Mouse (Mus musculus): ENCODE measurements around the gene Gdf15. TPM values are rescaled to one million over a fixed set of nuclear protein-coding genes. Genes with fewer than 3 reads are reported as not detected.
A peak's percentile ranks its signal among the peaks of the same experiment; 100 is the strongest.

The Gdf15 gene
- total and polyA plus RNA-seq, 3 experiments: 0.15 to 0.63 TPM; not detected in 1

GRCm38 (mm10) chr8:70609368-70609848, 22.8 kb downstream of the Gdf15 start (continued):
- peak; percentile 10; the same call in 1 of the 2 replicates for TF ChIP-seq SIN3A (IDR thresholded peaks at IDR 0.05; ENCODE audit: low read length)

- Histone ChIP-seq H3K9me3 (replicated peaks; ENCODE audit: insufficient read depth, low read length) (no peaks in the 10 kb centered on the region), H3K27me3 (ENCODE audit: control insufficient read depth in 1 of 2, insufficient read depth in 2 of 2, low read length in 2 of 2) (no peaks in the 10 kb centered on the region), H3K36me3 (ENCODE audit: control insufficient read depth in 1 of 2, insufficient read depth in 2 of 2, low read length in 2 of 2) (no peaks in the 10 kb centered on the region; a peak in 1 of 4 replicates), H3K79me2 (ENCODE audit: control insufficient read depth, insufficient read depth, low read length, poor library complexity) (peaks cover 29% of the 10 kb centered on the region), H3K27ac (ENCODE audit: control insufficient read depth, low read depth, low read length) (peak within 1 kb of the TSS; percentile 87), H3K4me3 (ENCODE audit: control insufficient read depth in 1 of 2, insufficient read depth in 1 of 2, low read depth in 2 of 2, low read length in 2 of 2) (peak within 1 kb of the TSS; percentile 88 to 92), H3K4me1 (ENCODE audit: control insufficient read depth in 1 of 2, insufficient read depth in 2 of 2, low read length in 2 of 2) (peaks cover 0 to 8% of the 10 kb centered on the region in 2 experiments; a peak in 3 of 4 replicates), H3K9ac (ENCODE audit: control insufficient read depth, low read depth, low read length, poor library complexity, severe bottlenecking) (peak within 1 kb of the TSS; percentile 96)
- no peak for DNase-seq (ENCODE audit: low read depth, low spot score)
- TF ChIP-seq E2F4 (IDR thresholded peaks at IDR 0.05; ENCODE audit: borderline replicate concordance, low read depth, low read length) (no peak), MAX (IDR thresholded peaks at IDR 0.05; ENCODE audit: low read length) (peak; percentile 96), TAL1 (IDR thresholded peaks at IDR 0.05; ENCODE audit: low read length) (no peak), POLR2AphosphoS2 (IDR thresholded peaks at IDR 0.05; ENCODE audit: low read length) (no peak), ZMIZ1 (IDR thresholded peaks at IDR 0.05; ENCODE audit: low read depth, low read length) (0 out of 2 replicates have a peak, but pooled peaks have one; percentile 5), MEF2A (IDR thresholded peaks at IDR 0.05; ENCODE audit: extremely low read depth, insufficient replicate concordance, low read depth, low read length, poor library complexity, severe bottlenecking) (no peak), USF2 (IDR thresholded peaks at IDR 0.05; ENCODE audit: borderline replicate concordance in 1 of 2, insufficient read depth in 1 of 2, low read depth in 1 of 2, low read length in 2 of 2) (no peak), NELFE (IDR thresholded peaks at IDR 0.05; ENCODE audit: low read depth, low read length) (no peak), USF1 (IDR thresholded peaks at IDR 0.05; ENCODE audit: low read depth, low read length) (no peak), RAD21 (IDR thresholded peaks at IDR 0.05; ENCODE audit: low read depth, low read length) (no peak), RCOR1 (IDR thresholded peaks at IDR 0.05; ENCODE audit: low read depth, low read length) (no peak), EP300 (IDR thresholded peaks at IDR 0.05; ENCODE audit: low read depth in 1 of 2, low read length in 2 of 2) (no peak), KAT2A (conservative IDR thresholded peaks at IDR 0.05; ENCODE audit: low read depth, low read length) (no peak), POLR2A (IDR thresholded peaks at IDR 0.05; ENCODE audit: control insufficient read depth in 1 of 2, insufficient read depth in 1 of 2, low read depth in 1 of 2, low read length in 2 of 2, poor library complexity in 1 of 2) (no peak; a peak in 1 of 4 replicates), UBTF (IDR thresholded peaks at IDR 0.05; ENCODE audit: borderline replicate concordance, insufficient read depth, low read depth, low read length) (no peak), CHD2 (IDR thresholded peaks at IDR 0.05; ENCODE audit: low read length) (no peak), HCFC1 (IDR thresholded peaks at IDR 0.05; ENCODE audit: low read depth, low read length) (0 out of 2 replicates have a peak, but pooled peaks have one; percentile 10), GATA1 (IDR thresholded peaks at IDR 0.05; ENCODE audit: low read depth, low read length) (no peak), SIN3A (IDR thresholded peaks at IDR 0.05; ENCODE audit: low read length) (0 out of 2 replicates have a peak, but pooled peaks have one; percentile 13), BHLHE40 (IDR thresholded peaks at IDR 0.05; ENCODE audit: borderline replicate concordance, low read depth, low read length) (no peak; the same call in 1 of the 2 replicates), CHD1 (IDR thresholded peaks at IDR 0.05; ENCODE audit: low read depth, low read length) (no peak), JUND (IDR thresholded peaks at IDR 0.05; ENCODE audit: low read depth, low read length) (no peak), MAZ (IDR thresholded peaks at IDR 0.05; ENCODE audit: low read depth, low read length) (no peak), GABPA (IDR thresholded peaks at IDR 0.05; ENCODE audit: low read depth, low read length) (no peak), ZKSCAN1 (IDR thresholded peaks at IDR 0.05; ENCODE audit: low read depth, low read length) (no peak), NRF1 (IDR thresholded peaks at IDR 0.05; ENCODE audit: insufficient read depth, low read depth, low read length, poor library complexity, severe bottlenecking) (0 out of 2 replicates have a peak, but pooled peaks have one; percentile 25), TCF12 (IDR thresholded peaks at IDR 0.05; ENCODE audit: low read depth, low read length) (no peak), MXI1 (IDR thresholded peaks at IDR 0.05; ENCODE audit: low read depth, low read length) (0 out of 2 replicates have a peak, but pooled peaks have one; percentile 5), MYC (IDR thresholded peaks at IDR 0.05; ENCODE audit: low read depth, low read length) (peak; percentile 86; the same call in 1 of the 2 replicates), POLR2AphosphoS5 (IDR thresholded peaks at IDR 0.05; ENCODE audit: borderline replicate concordance, low read depth, low read length) (no peak), MYB (IDR thresholded peaks at IDR 0.05; ENCODE audit: low read depth, low read length) (no peak), TBP (IDR thresholded peaks at IDR 0.05; ENCODE audit: low read depth, low read length) (no peak), SMC3 (IDR thresholded peaks at IDR 0.05; ENCODE audit: low read depth, low read length) (no peak), ELF1 (IDR thresholded peaks at IDR 0.05; ENCODE audit: low read depth, low read length) (no peak)
These were observed 23.4 kb downstream of the Gdf15 start, which contains the start of gene Ssbp4 for GRCm38 (mm10) chr8:70608749-70609367. TSS of gene Ssbp4 (minus strand) at chr8:70608872.

All from MEL (cell line).